Mouse (Mus musculus) hindbrain, embryonic 10.5 days (tissue): ENCODE measurements around the gene Gm45021. TPM values are rescaled to one million over a fixed set of nuclear protein-coding genes. Genes with fewer than 3 reads are reported as not detected.

Source experiments
- DNase-seq: peaks from one replicate; pipeline ENCODE4 v3.0.0-alpha.2; 2017; ENCODE audit warnings: low spot score
- H3K27ac ChIP-seq: fragments of 300-500 bp; sonication (generic); 2 replicates; pipeline ENCODE4 v1.5.1; 2016; ENCODE audit warnings: mild to moderate bottlenecking, moderate library complexity
- H3K27me3 ChIP-seq: fragments of 300-500 bp; sonication (generic); 2 replicates; pipeline ENCODE4 v1.6.1; 2016; ENCODE audit warnings: mild to moderate bottlenecking; ENCODE audit not compliant: poor library complexity, insufficient read depth, severe bottlenecking
- H3K36me3 ChIP-seq: fragments of 300-500 bp; sonication (generic); 2 replicates; pipeline ENCODE4 v1.6.1; 2016; ENCODE audit warnings: mild to moderate bottlenecking, moderate library complexity
- H3K4me1 ChIP-seq: fragments of 300-500 bp; sonication (generic); replicated peaks from 2 replicates; pipeline ENCODE4 v1.6.1; 2016; ENCODE audit warnings: mild to moderate bottlenecking
- H3K4me3 ChIP-seq: fragments of 300-500 bp; sonication (generic); 2 replicates; pipeline ENCODE4 v1.5.1; 2016; ENCODE audit warnings: mild to moderate bottlenecking, moderate library complexity
- H3K9me3 ChIP-seq: fragments of 300-500 bp; sonication (generic); 2 replicates; pipeline ENCODE4 v1.6.1; 2016; ENCODE audit warnings: mild to moderate bottlenecking, moderate library complexity
- WGBS: fragments of 180-500 bp; shearing (Covaris S2); methylation state at CpG from one replicate; pipeline ENCODE4 v1.1.7; 2016; 5-methylcytosine and 5-hydroxymethylcytosine counted together
- polyA plus RNA-seq: library from polyadenylated mRNA; unstranded; fragments of >200 nt; fragmentation: Nextera tagmentation; extraction: Ambion mirVana; gene quantifications from 2 replicates; pipeline ENCODE4 v1.2.1, GENCODE M21; 2016

Gm45021 gene
- not detected in 2 replicates for polyA plus RNA-seq

DNA sequence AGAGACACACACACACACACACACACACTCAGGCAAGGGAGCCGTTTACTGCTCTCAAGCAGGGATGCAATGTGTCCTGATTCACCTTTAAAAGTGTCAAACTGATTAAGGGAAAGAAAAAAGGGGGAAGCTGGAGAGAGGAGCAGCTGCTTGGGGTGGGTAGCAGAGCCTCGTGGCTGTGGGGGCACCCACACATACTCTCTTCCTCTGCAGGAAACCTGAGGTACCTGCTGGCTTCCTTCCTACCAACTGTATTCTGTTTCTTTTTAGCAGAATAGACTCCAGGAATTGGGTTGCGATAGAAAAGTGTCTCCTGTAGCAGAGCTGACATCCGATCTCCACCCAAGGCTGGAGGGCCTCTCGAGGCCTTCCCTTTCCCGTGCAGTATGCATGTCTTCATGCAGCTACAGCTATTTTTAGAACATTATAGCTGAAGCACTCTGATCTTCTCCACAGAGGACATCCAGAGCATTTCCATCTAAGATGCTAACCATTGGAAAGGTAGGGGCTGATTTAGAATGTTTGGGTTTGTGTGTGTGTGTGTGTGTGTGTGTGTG, at the start of gene Gm45021:
Gm45021 (plus strand) TSS at position 417 of the 557 bp plus-strand sequence.
- Histone ChIP-seq H3K36me3 (no peaks in the 10 kb centered on the region), H3K4me3 (no peak within 1 kb of the TSS), H3K27me3 (no peaks in the 10 kb centered on the region), H3K4me1 (peaks cover 16% of the 10 kb centered on the region), H3K27ac (no peak within 1 kb of the TSS), H3K9me3 (no peaks in the 10 kb centered on the region)
- DNase-seq: no peak
- 64% methylated on average over 6 of the region's 6 CpGs for WGBS

DNA sequence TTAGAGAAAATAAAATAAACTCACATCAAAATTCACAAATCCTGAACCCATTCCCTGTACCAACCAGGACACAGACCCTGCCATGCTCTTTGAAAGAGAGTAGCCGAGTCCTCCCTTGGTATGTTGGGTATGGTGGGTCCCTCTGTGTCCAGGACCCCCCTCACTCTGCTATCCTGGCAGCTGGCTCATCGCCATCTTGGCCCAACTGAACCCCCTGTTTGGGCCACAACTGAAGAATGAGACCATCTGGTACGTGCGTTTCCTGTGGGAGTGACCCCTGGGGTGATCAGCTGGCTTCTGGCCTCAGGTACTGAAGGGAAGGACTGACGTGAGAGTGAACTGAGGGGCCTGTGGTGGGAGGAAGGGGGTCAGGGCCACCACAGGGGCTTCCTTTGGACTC, 49.5 kb upstream of the Gm45021 start:
- no peak overlapping the region for H3K4me3 ChIP-seq
- H3K27me3 ChIP-seq: no peaks in the 10 kb centered on the region
- peaks cover 25% of the 10 kb centered on the region for H3K36me3 ChIP-seq
- no peak overlapping the region for H3K27ac ChIP-seq
- no peaks in the 10 kb centered on the region for H3K9me3 ChIP-seq
- H3K4me1 ChIP-seq: peaks cover 49% of the 10 kb centered on the region
- WGBS: 66% methylated on average over 5 of the region's 5 CpGs
- DNase-seq: no peak

DNA sequence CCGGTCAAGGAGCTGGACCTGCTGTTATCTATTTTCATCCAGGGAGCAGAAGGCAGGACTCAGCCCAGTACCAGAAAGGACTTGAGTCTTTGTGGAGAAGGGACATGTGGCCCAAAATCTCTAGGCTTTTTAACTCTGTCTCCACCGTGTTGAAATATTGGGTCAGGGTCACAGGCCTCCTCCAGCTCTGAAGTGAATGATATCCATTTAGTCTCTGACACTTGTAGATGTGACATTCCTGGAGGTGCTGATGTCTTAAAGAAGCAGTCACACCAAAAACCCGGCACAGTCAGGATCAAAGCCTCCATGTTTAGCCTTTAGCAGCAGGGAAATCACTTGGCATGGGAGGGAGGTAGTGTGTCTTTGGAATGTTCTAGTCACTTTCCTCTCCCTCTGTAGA, 48.7 kb upstream of the Gm45021 start:
- 66% methylated on average over 3 of the region's 3 CpGs for WGBS
- Histone ChIP-seq H3K27ac (no peak overlapping the region), H3K9me3 (no peaks in the 10 kb centered on the region), H3K36me3 (peaks cover 25% of the 10 kb centered on the region), H3K4me3 (no peak overlapping the region), H3K4me1 (peaks cover 49% of the 10 kb centered on the region), H3K27me3 (no peaks in the 10 kb centered on the region)
- no peak for DNase-seq

DNA sequence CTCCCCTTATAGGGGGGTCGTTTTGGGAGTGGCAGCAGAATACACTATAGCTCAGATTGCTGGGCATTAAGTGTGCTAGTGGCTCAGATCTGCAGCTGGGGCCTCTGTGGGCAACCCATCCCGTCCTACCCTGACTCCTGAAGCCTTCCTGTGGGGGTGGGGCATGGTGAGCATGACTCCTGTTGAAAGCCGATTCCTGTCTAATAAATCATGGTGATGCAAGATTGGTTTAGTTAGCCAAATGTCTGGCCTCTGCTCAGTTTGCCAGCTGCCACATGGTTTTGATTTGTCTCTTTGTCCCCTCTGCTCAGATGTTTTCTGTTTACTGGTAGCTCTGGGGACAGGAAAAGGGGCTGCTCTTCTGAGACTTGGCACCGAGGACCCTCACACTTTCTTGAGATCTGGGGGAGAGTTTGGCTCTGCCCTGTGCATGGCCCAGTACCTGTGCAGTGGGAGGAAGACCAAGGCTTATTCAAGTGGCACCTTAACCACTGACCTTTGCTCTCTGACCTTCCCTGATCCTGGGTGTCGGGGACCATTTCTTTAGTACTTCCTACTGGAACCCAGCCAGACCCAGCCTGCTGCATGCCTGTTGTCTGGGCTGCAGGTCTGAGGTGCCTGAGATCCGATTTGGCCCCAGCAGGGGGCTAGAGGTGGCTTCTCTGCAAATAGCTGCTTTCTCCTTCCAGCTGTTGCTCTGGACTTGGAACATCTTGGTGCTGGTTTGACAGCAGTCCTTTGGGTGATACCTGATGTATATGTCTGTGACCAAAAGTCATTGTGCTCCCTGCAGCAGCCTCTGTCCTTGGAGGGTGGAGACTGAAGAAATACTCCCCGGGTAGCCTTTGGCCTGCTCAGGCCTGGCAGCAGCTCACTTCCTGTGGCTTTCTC, 47.6 kb upstream of the Gm45021 start:
- H3K27me3 ChIP-seq: no peaks in the 10 kb centered on the region
- peaks cover 25% of the 10 kb centered on the region for H3K36me3 ChIP-seq
- H3K27ac ChIP-seq: 0 out of 2 replicates have a peak overlapping the region, but pooled peaks have one; percentile 31
- H3K4me1 ChIP-seq: peaks cover 44% of the 10 kb centered on the region
- 52% methylated on average over 7 of the region's 7 CpGs for WGBS
- H3K4me3 ChIP-seq: no peak overlapping the region
- DNase-seq: no peak
- H3K9me3 ChIP-seq: no peaks in the 10 kb centered on the region

DNA sequence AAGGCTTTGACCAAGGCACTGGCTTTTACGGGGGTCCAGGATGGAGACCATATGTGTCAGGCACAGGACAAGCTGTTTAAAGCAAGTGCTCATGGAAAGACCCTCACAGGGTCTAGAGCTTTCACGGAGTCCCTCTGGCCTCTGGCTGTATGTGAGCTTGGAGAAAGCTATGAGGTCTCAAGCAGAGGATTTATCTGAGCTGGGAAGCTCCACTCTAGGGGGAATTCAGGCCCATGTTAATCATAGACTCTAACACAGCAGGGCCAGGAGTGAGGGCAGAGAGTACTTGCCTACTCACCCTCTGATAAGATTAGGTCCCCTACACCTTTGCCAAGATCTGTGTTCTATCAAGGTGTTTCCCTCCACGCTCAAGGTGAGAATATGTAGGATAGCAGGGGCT, 46.8 kb upstream of the Gm45021 start:
- 0 out of 2 replicates have a peak overlapping the region, but pooled peaks have one; percentile 31 for H3K27ac ChIP-seq
- no peaks in the 10 kb centered on the region for H3K27me3 ChIP-seq
- 87% methylated on average over 3 of the region's 3 CpGs for WGBS
- H3K4me3 ChIP-seq: no peak overlapping the region
- peaks cover 37% of the 10 kb centered on the region for H3K4me1 ChIP-seq
- H3K9me3 ChIP-seq: no peaks in the 10 kb centered on the region
- peaks cover 25% of the 10 kb centered on the region for H3K36me3 ChIP-seq
- no peak for DNase-seq

DNA sequence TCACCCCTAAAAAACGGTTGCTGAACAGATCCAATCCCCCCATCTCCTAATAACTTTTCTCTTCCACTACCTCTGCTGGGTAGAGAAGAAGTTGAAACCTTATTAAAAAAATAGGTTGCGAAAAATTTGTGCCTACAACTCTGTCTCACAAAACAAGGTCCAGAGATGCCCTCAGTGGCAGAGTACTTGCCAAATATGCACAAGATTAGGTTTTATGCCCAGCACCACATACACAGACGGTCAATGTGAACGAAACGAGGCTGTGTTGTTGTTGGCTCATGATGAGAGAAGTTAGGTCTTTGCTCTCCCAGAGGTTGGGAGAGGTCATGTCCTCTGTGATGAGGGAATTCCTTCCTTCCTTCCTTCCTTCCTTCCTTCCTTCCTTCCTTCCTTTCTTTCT, 44.2 kb upstream of the Gm45021 start:
- H3K36me3 ChIP-seq: peaks cover 19% of the 10 kb centered on the region
- no peak overlapping the region for H3K27ac ChIP-seq
- H3K4me3 ChIP-seq: no peak overlapping the region
- H3K27me3 ChIP-seq: no peaks in the 10 kb centered on the region
- WGBS: 84% methylated on average over 5 of the region's 5 CpGs
- no peaks in the 10 kb centered on the region for H3K9me3 ChIP-seq
- H3K4me1 ChIP-seq: peaks cover 17% of the 10 kb centered on the region
- DNase-seq: no peak

DNA sequence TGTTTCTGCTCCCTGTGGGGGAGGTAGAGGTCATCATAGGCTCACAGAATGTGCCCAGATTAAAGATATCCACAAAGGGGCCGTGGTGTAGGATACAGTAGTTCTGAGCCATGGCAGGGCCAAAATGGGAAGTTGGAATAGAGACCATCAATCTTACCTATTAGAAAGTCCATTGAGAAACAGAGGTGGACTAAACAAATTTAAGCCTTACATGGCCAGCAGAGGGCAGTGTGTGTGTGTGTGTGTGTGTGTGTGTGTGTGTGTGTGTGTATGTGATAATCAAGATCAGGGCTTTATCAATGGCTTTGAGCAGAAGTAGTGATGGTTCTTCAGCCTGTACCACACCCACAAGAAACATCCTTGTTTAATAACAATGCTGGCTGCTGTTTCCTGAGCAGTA, 43.1 kb upstream of the Gm45021 start:
- H3K9me3 ChIP-seq: no peaks in the 10 kb centered on the region
- H3K4me1 ChIP-seq: peaks cover 11% of the 10 kb centered on the region
- H3K4me3 ChIP-seq: no peak overlapping the region
- peak; percentile 54 for DNase-seq
- no peak overlapping the region for H3K27ac ChIP-seq
- 64% methylated on average over 1 of the region's 1 CpGs for WGBS
- H3K36me3 ChIP-seq: peaks cover 9% of the 10 kb centered on the region
- H3K27me3 ChIP-seq: no peaks in the 10 kb centered on the region

DNA sequence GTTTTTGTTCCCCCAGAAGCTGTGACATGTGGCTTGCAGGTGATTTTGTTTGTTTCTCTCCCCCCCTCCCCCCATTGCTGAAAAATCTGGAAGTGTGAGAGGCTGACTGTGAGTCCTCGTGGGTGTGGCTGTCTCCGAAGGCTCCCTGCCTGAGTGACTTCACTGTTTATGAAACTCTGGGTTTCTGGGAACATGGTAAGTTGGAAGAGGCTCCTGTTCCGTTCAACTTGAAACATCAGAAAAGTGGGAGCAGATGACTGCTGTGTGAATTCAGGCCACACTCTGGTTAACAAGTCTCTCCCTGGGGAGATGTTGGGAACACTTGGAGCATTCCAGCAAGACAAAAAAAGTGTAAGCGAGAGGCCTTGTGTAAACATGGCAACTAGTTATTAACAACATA, 42.6 kb upstream of the Gm45021 start:
- H3K27me3 ChIP-seq: no peaks in the 10 kb centered on the region
- H3K9me3 ChIP-seq: no peaks in the 10 kb centered on the region
- no peak for DNase-seq
- peaks cover 3% of the 10 kb centered on the region; the same call in 1 of the 2 replicates for H3K36me3 ChIP-seq
- H3K27ac ChIP-seq: no peak overlapping the region
- peaks cover 5% of the 10 kb centered on the region for H3K4me1 ChIP-seq
- H3K4me3 ChIP-seq: no peak overlapping the region
- WGBS: 60% methylated on average over 4 of the region's 4 CpGs

DNA sequence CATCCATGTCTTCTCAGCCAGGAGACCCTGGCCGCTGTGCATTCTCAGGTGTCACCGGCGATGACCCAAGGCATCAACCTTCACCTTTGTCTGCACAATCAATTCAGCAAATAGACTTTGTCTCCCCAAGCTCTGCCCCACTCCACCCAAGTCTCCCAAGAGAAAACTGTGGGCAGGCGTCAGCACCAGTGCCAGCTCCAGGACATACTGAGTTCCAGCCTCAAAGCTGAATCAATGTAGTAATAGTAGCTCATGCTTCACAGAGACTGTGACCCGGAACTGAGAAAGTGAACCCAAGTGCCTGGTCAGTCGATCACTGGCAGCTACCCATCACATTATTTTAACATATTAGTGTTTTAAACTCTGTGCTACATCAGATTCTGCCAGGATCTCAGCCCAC, 41.1 kb upstream of the Gm45021 start:
- Histone ChIP-seq H3K9me3 (no peaks in the 10 kb centered on the region), H3K27ac (no peak overlapping the region), H3K4me3 (no peak overlapping the region), H3K27me3 (no peaks in the 10 kb centered on the region), H3K4me1 (no peaks in the 10 kb centered on the region), H3K36me3 (no peaks in the 10 kb centered on the region)
- no peak for DNase-seq
- WGBS: 85% methylated on average over 6 of the region's 6 CpGs

DNA sequence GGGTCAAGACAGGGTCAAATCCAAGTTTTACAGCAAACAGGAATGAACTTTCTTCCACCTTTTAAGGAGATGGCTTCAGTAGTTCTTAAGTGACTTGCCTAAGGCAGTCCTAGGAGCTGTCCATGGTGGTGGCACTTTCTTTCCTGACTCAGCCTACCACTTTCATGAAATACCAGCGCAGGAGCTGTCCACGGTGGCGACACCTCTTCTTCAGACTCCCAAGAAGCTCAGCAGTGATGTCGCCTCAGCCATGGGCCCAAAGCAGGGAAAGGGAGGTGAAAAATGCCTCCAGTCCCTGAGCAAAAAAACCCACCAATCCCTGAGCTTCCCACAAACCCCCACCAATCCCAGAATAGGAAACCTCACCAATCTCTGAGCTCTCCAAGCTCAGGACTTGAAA, 36.5 kb upstream of the Gm45021 start:
- Histone ChIP-seq H3K27me3 (no peaks in the 10 kb centered on the region), H3K4me1 (peaks cover 18% of the 10 kb centered on the region), H3K36me3 (peaks cover 14% of the 10 kb centered on the region), H3K9me3 (no peaks in the 10 kb centered on the region), H3K27ac (no peak overlapping the region), H3K4me3 (no peak overlapping the region)
- 61% methylated on average over 4 of the region's 4 CpGs for WGBS
- peak; percentile 12 for DNase-seq

DNA sequence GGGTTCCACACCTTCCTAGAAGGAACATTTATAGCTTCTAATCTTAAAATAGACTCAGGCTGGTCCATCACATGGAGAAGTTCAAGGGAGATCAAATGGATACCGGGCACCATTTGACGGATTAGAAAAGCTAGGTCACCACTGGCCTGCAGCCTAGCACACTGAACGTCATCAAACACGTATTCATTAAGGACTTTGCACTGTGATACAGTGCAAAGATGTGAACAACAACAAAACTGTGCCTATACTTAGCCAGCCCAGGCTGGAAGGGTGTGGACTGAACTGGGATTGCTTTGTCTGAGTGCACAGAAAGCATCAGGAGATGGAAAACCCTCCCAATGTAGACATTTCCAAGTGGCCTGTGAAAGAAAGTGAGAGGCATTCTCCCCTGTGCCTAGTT, 35.6 kb upstream of the Gm45021 start:
- H3K27ac ChIP-seq: peak overlapping the region; percentile 96
- H3K9me3 ChIP-seq: no peaks in the 10 kb centered on the region
- WGBS: 80% methylated on average over 4 of the region's 4 CpGs
- H3K4me3 ChIP-seq: peak overlapping the region; percentile 61
- H3K4me1 ChIP-seq: peaks cover 18% of the 10 kb centered on the region
- peak; percentile 16 for DNase-seq
- peaks cover 23% of the 10 kb centered on the region for H3K36me3 ChIP-seq
- H3K27me3 ChIP-seq: no peaks in the 10 kb centered on the region

DNA sequence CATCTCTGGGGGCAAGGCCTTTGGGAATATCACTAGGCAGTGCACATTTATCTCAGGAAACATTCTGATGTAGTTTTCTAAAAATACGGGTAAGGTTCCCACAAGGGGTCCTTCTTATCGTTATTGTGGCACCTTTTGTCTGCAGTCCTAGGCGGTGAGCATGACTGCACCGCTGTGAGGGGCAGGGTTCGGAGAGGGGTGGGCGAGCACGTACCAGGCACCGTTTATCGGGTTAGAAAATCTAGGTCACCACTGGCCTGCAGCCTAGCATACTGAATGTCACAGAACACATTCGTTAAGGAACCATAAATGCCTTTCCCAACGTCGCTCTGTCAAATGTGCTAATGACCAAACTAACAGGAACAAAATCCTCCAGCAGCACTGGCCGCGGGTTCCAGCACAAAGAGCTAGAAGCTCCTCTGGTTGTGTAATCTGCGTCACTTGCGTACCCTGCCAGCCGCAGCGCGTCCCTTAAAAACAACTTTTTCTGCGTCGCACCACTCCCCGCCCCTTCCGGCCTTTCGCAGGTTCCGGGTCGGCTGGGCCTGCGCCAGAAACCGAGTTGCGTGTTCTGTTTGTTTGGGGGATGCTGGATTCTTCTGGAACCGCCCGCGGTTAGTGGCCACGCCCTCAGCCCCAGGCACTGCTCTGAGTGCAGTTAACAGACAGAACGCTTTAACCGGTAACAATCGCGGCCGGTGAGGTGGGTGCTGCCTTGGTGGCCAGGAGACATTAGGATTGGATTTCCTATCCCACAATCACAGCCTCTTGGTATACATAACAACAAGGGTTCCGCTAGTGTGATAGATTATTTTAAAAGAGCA, 34.9 kb upstream of the Gm45021 start, which contains the start of gene Lrrc61:
Lrrc61 (plus strand) TSS at position 517 of the 824 bp plus-strand sequence.
- under 1% methylated on average over 39 of the region's 39 CpGs for WGBS
- H3K4me3 ChIP-seq: peak within 1 kb of the TSS; percentile 61
- no peaks in the 10 kb centered on the region for H3K27me3 ChIP-seq
- peaks cover 18% of the 10 kb centered on the region for H3K4me1 ChIP-seq
- H3K36me3 ChIP-seq: peaks cover 27% of the 10 kb centered on the region
- peak within 1 kb of the TSS; percentile 96 for H3K27ac ChIP-seq
- no peaks in the 10 kb centered on the region for H3K9me3 ChIP-seq
- peak; percentile 92 for DNase-seq
